Mouse (Mus musculus) naive thymus-derived CD4-positive, alpha-beta T cell, adult 2 months (primary cell): ENCODE results near the gene Ccdc9b.

Source experiments
- DNase-seq: peaks from one replicate; pipeline ENCODE4 v3.0.0-alpha.2; 2011; ENCODE audit warnings: low read depth

Gene Ccdc9b

GRCm38 (mm10) chr2:118711038-118711494 is 51.4 kb downstream of the Ccdc9b start:
- DNase-seq = peak; percentile 43

GRCm38 (mm10) chr2:118709655-118710221 is 52.7 kb downstream of the Ccdc9b start:
- no peak for DNase-seq

DNA sequence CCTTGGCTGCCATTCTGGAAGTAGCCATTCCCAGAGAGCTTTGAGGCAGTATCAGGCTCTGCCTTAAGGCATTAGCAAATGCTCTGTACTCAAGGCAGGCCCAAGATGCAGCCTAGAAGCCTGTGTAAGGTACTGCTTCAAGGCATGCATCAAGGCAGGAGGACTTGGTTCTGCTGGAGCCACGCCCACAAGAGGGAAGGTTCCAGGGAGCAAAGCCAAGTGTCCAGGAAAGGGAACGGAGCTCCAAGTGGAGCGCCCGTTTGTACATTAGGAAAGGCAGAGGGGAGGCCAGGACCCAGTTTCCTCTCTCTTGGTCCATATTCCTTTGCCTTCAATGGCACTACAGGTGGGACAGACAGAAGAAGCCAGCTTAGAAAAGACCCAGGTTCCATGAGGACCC is 54.0 kb downstream of the Ccdc9b start:
- DNase-seq = no peak

DNA sequence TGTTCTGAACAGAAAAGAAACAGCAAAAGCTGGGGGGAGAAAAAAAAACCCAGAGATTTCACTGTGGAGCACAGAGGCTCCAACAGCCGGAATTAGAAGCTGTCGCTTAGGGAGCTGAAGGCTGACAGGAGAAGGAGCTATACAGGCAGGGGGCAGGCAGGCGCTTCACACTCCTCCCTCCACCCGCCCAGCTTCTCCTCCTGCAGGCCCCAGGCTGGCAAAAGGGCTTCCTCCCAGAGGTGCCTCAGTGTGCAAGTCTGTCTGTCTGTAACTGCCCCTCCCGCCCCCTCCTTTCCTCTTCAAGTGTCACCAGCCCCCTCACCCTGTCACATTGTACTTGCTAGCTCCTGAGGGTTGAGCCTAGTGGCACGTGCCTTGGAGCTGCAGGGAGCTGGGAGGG is 56.0 kb downstream of the Ccdc9b start:
- DNase-seq = peak; percentile 29
